ENCODE assay signal across 8 mouse cellular contexts in genomic region chr7:25269029-25269428, GRCm38 (mm10). TPM values are rescaled to one million over a fixed set of nuclear protein-coding genes. Genes with fewer than 3 reads are reported as not detected.
DNase-seq lines count a peak whose midpoint lies in the region; ATAC-seq and TF ChIP-seq lines count a peak whose summit lies in the region.

No protein-coding gene starts in this region.

- peaks cover 7% of the 10 kb centered on the region for H3K36me3 ChIP-seq in lung, embryonic 16.5 days (ENCODE audit: control insufficient read depth, insufficient read depth, low read length)
- peaks cover 32% of the 10 kb centered on the region for H3K36me3 ChIP-seq in embryonic facial prominence, embryonic 10.5 days (replicated peaks)
- H3K36me3 ChIP-seq in liver, embryonic 16.5 days (ENCODE audit: control insufficient read depth, insufficient read depth) = peaks cover 13% of the 10 kb centered on the region
- H3K36me3 ChIP-seq in testis, adult 2 months (ENCODE audit: control insufficient read depth, insufficient read depth, low read length) = no peaks in the 10 kb centered on the region

- WGBS in lung, embryonic 16.5 days = 26% methylated on average over 4 of the region's 4 CpGs
- WGBS in embryonic facial prominence, embryonic 10.5 days = 57% methylated on average over 4 of the region's 4 CpGs
- WGBS in liver, embryonic 16.5 days (ENCODE audit: insufficient replicate concordance) = 38% methylated on average over 4 of the region's 4 CpGs

- H3K9ac ChIP-seq in lung, embryonic 16.5 days (ENCODE audit: low read length) = peak overlapping the region; percentile 71
- peak overlapping the region; percentile 99 for H3K9ac ChIP-seq in liver, embryonic 16.5 days (ENCODE audit: low read depth, low read length)

- DNase-seq in lung, postnatal 25 days (ENCODE audit: low spot score) = no peak
- DNase-seq in embryonic facial prominence, embryonic 10.5 days (ENCODE audit: low spot score) = no peak
- peak; percentile 16 to 36 for DNase-seq in heart, postnatal 36 days
- no peak for DNase-seq in embryo, embryonic 10.5 days (ENCODE audit: low spot score)

- peak overlapping the region; percentile 82 for H3K4me2 ChIP-seq in lung, embryonic 16.5 days (ENCODE audit: low read depth, low read length)
- H3K4me2 ChIP-seq in liver, embryonic 16.5 days (ENCODE audit: low read depth, low read length) = peak overlapping the region; percentile 92

- no peaks in the 10 kb centered on the region for H3K27me3 ChIP-seq in lung, embryonic 16.5 days (ENCODE audit: control insufficient read depth, insufficient read depth, low read depth, low read length)
- no peaks in the 10 kb centered on the region; the same call in 1 of the 2 replicates for H3K27me3 ChIP-seq in embryonic facial prominence, embryonic 10.5 days (replicated peaks; ENCODE audit: low read depth, poor library complexity, severe bottlenecking)
- no peaks in the 10 kb centered on the region for H3K27me3 ChIP-seq in liver, embryonic 16.5 days (ENCODE audit: control insufficient read depth, insufficient read depth, low read depth, low read length)
- no peaks in the 10 kb centered on the region for H3K27me3 ChIP-seq in testis, adult 2 months (ENCODE audit: control insufficient read depth, insufficient read depth, low read length)

- no peak for ATAC-seq in lung, embryonic 16.5 days (ENCODE audit: low read depth)
- ATAC-seq in liver, embryonic 16.5 days (ENCODE audit: low read depth) = no peak
- ATAC-seq in megakaryocyte-erythroid progenitor cell, adult 5-6 weeks (replicated peaks; ENCODE audit: low FRiP score, low TSS enrichment, poor library complexity, severe bottlenecking) = no peak

- intact Hi-C loops in heart, postnatal 36 days (cut with DNase I) = no loop called here

- peaks cover 17% of the 10 kb centered on the region for H3K4me1 ChIP-seq in lung, embryonic 16.5 days (replicated peaks; ENCODE audit: control insufficient read depth, insufficient read depth, low read length)
- H3K4me1 ChIP-seq in embryonic facial prominence, embryonic 10.5 days = peaks cover 50% of the 10 kb centered on the region
- peaks cover 51% of the 10 kb centered on the region for H3K4me1 ChIP-seq in liver, embryonic 16.5 days (ENCODE audit: control insufficient read depth, low read depth, low read length)
- H3K4me1 ChIP-seq in testis, adult 2 months (ENCODE audit: control insufficient read depth, insufficient read depth, low read length) = peaks cover 14% of the 10 kb centered on the region

- H3K27ac ChIP-seq in lung, embryonic 16.5 days (ENCODE audit: low read length) = peak overlapping the region; percentile 19
- peak overlapping the region; percentile 96 for H3K27ac ChIP-seq in embryonic facial prominence, embryonic 10.5 days (replicated peaks)
- H3K27ac ChIP-seq in liver, embryonic 16.5 days (ENCODE audit: low read length) = peak overlapping the region; percentile 94
- H3K27ac ChIP-seq in testis, adult 2 months (ENCODE audit: control insufficient read depth, insufficient read depth, low read depth, low read length) = no peak overlapping the region; the same call in 1 of the 2 replicates

- peak overlapping the region; percentile 59 for H3K4me3 ChIP-seq in lung, embryonic 16.5 days (ENCODE audit: low read length)
- peak overlapping the region; percentile 89 for H3K4me3 ChIP-seq in embryonic facial prominence, embryonic 10.5 days
- peak overlapping the region; percentile 93 for H3K4me3 ChIP-seq in liver, embryonic 16.5 days (ENCODE audit: low read depth, low read length)
- H3K4me3 ChIP-seq in testis, adult 2 months (ENCODE audit: control insufficient read depth, low read depth, low read length) = peak overlapping the region; percentile 96

- H3K9me3 ChIP-seq in lung, embryonic 16.5 days (ENCODE audit: control insufficient read depth, low read length) = no peaks in the 10 kb centered on the region
- no peaks in the 10 kb centered on the region for H3K9me3 ChIP-seq in embryonic facial prominence, embryonic 10.5 days
- H3K9me3 ChIP-seq in liver, embryonic 16.5 days (replicated peaks; ENCODE audit: control insufficient read depth, low read length) = no peaks in the 10 kb centered on the region

- TF ChIP-seq CTCF in testis, adult 2 months (IDR thresholded peaks at IDR 0.05; ENCODE audit: control insufficient read depth, insufficient read depth, insufficient replicate concordance, low read depth, low read length) = no peak

- no peak for TF ChIP-seq POLR2A in testis, adult 2 months (IDR thresholded peaks at IDR 0.05; ENCODE audit: control insufficient read depth, low read depth, low read length)

RNA-seq across cellular contexts. Expression of gene Cic, which starts 1.5 kb away (rescaled TPM):
- polyA plus RNA-seq in lung, embryonic 16.5 days (2015; fragmentation: Nextera tagmentation; extraction: Ambion mirVana) = 23.5 and 28.9 TPM in 2 replicates
- 17.1 and 21.4 TPM in 2 replicates for polyA plus RNA-seq in embryonic facial prominence, embryonic 10.5 days (2016; fragmentation: Nextera tagmentation; extraction: Ambion mirVana)
- 10 to 100 TPM; 63.7 to 68.7 TPM for total RNA-seq in heart, postnatal 36 days (2021)
- polyA plus RNA-seq in liver, embryonic 16.5 days (2015; fragmentation: Nextera tagmentation; extraction: Ambion mirVana) = 9.5 and 10.8 TPM in 2 replicates
- 41.8 and 42.1 TPM in 2 replicates for polyA plus RNA-seq in testis, adult 2 months (2012; rRNA removed)
- total RNA-seq in megakaryocyte-erythroid progenitor cell, adult 5-6 weeks (2014; fragmentation: Nextera tagmentation) = 125 and 134 TPM in 2 replicates
- total RNA-seq in megakaryocyte-erythroid progenitor cell, adult 5-6 weeks (2017) = 20.5 and 40.0 TPM in 2 replicates

RNA-seq across cellular contexts. Expression of gene Erf, which starts 18.5 kb away (rescaled TPM):
- polyA plus RNA-seq in lung, embryonic 16.5 days (2015; fragmentation: Nextera tagmentation; extraction: Ambion mirVana) = 10.5 and 13.6 TPM in 2 replicates
- 10.9 and 11.5 TPM in 2 replicates for polyA plus RNA-seq in embryonic facial prominence, embryonic 10.5 days (2016; fragmentation: Nextera tagmentation; extraction: Ambion mirVana)
- 10 to 100 TPM; 22.3 to 26.2 TPM for total RNA-seq in heart, postnatal 36 days (2021)
- 3.4 and 3.6 TPM in 2 replicates for polyA plus RNA-seq in liver, embryonic 16.5 days (2015; fragmentation: Nextera tagmentation; extraction: Ambion mirVana)
- polyA plus RNA-seq in testis, adult 2 months (2012; rRNA removed) = 40.4 and 44.1 TPM in 2 replicates
- total RNA-seq in megakaryocyte-erythroid progenitor cell, adult 5-6 weeks (2014; fragmentation: Nextera tagmentation) = 8.7 and 18.9 TPM in 2 replicates
- 6.2 and 8.6 TPM in 2 replicates for total RNA-seq in megakaryocyte-erythroid progenitor cell, adult 5-6 weeks (2017)

RNA-seq across cellular contexts. Expression of gene Pafah1b3, which starts 28.8 kb away (rescaled TPM):
- 170 and 173 TPM in 2 replicates for polyA plus RNA-seq in lung, embryonic 16.5 days (2015; fragmentation: Nextera tagmentation; extraction: Ambion mirVana)
- 281 and 301 TPM in 2 replicates for polyA plus RNA-seq in embryonic facial prominence, embryonic 10.5 days (2016; fragmentation: Nextera tagmentation; extraction: Ambion mirVana)
- total RNA-seq in heart, postnatal 36 days (2021) = 1 to 10 TPM; 3.7 to 5.1 TPM
- 25.6 and 26.2 TPM in 2 replicates for polyA plus RNA-seq in liver, embryonic 16.5 days (2015; fragmentation: Nextera tagmentation; extraction: Ambion mirVana)
- polyA plus RNA-seq in testis, adult 2 months (2012; rRNA removed) = 37.1 and 44.4 TPM in 2 replicates
- total RNA-seq in megakaryocyte-erythroid progenitor cell, adult 5-6 weeks (2014; fragmentation: Nextera tagmentation) = 22.0 and 23.2 TPM in 2 replicates
- 12.8 and 26.3 TPM in 2 replicates for total RNA-seq in megakaryocyte-erythroid progenitor cell, adult 5-6 weeks (2017)

RNA-seq across cellular contexts. Expression of gene Gsk3a, which starts 31.4 kb away (rescaled TPM):
- 7.1 and 8.2 TPM in 2 replicates for polyA plus RNA-seq in lung, embryonic 16.5 days (2015; fragmentation: Nextera tagmentation; extraction: Ambion mirVana)
- 10.6 and 10.7 TPM in 2 replicates for polyA plus RNA-seq in embryonic facial prominence, embryonic 10.5 days (2016; fragmentation: Nextera tagmentation; extraction: Ambion mirVana)
- total RNA-seq in heart, postnatal 36 days (2021) = 10 to 100 TPM; 67.5 to 69.2 TPM
- 4.0 and 5.3 TPM in 2 replicates for polyA plus RNA-seq in liver, embryonic 16.5 days (2015; fragmentation: Nextera tagmentation; extraction: Ambion mirVana)
- polyA plus RNA-seq in testis, adult 2 months (2012; rRNA removed) = 91.9 and 94.8 TPM in 2 replicates
- 97.9 and 123 TPM in 2 replicates for total RNA-seq in megakaryocyte-erythroid progenitor cell, adult 5-6 weeks (2014; fragmentation: Nextera tagmentation)
- total RNA-seq in megakaryocyte-erythroid progenitor cell, adult 5-6 weeks (2017) = 49.1 and 74.7 TPM in 2 replicates

RNA-seq across cellular contexts. Expression of gene Prr19, which starts 32.2 kb away (rescaled TPM):
- 0.13 TPM in 1 of 2 replicates, not detected in the other for polyA plus RNA-seq in lung, embryonic 16.5 days (2015; fragmentation: Nextera tagmentation; extraction: Ambion mirVana)
- 0.82 and 0.88 TPM in 2 replicates for polyA plus RNA-seq in embryonic facial prominence, embryonic 10.5 days (2016; fragmentation: Nextera tagmentation; extraction: Ambion mirVana)
- not detected for total RNA-seq in heart, postnatal 36 days (2021)
- 0.09 TPM in 1 of 2 replicates, not detected in the other for polyA plus RNA-seq in liver, embryonic 16.5 days (2015; fragmentation: Nextera tagmentation; extraction: Ambion mirVana)
- polyA plus RNA-seq in testis, adult 2 months (2012; rRNA removed) = 83.0 and 90.6 TPM in 2 replicates
- total RNA-seq in megakaryocyte-erythroid progenitor cell, adult 5-6 weeks (2014; fragmentation: Nextera tagmentation) = not detected in 2 replicates
- not detected in 2 replicates for total RNA-seq in megakaryocyte-erythroid progenitor cell, adult 5-6 weeks (2017)

Comparison
In these comparisons a context has a peak if more than half of its experiments do, and no peak if none do; other contexts are left out.
1. DNase-seq: peak in heart, postnatal 36 days (2 of 2); none in lung, postnatal 25 days (single experiment), embryonic facial prominence, embryonic 10.5 days (single experiment) and embryo, embryonic 10.5 days (single experiment).
2. Peak in every context shown above with its lines, with median percentiles within 50 percentile points of each other: H3K4me3 ChIP-seq.